Mouse (Mus musculus): ENCODE measurements around the gene Rundc3a. TPM values are rescaled to one million over a fixed set of nuclear protein-coding genes. Genes with fewer than 3 reads are reported as not detected.
"Not testable (repeated sequence)": the region's sequence is repeated elsewhere in the genome, so short reads cannot be mapped to it uniquely, and the experiment has no call there.

Rundc3a gene
- polyA plus RNA-seq, 1 experiment: 53.7 TPM

- Histone ChIP-seq H3K4me3 (ENCODE audit: control insufficient read depth, low read depth, low read length) (no peak overlapping the region), H3K36me3 (ENCODE audit: control insufficient read depth, insufficient read depth, low read length) (no peaks in the 10 kb centered on the region), H3K27me3 (ENCODE audit: control insufficient read depth, insufficient read depth, low read length) (no peaks in the 10 kb centered on the region), H3K27ac (ENCODE audit: control insufficient read depth, insufficient read depth, low read depth, low read length) (no peak overlapping the region), H3K4me1 (ENCODE audit: control insufficient read depth, insufficient read depth, low read length) (no peaks in the 10 kb centered on the region; the same call in 1 of the 2 replicates)
- TF ChIP-seq CTCF (IDR thresholded peaks at IDR 0.05; ENCODE audit: control insufficient read depth, insufficient read depth, insufficient replicate concordance, low read depth, low read length) (no peak), POLR2A (IDR thresholded peaks at IDR 0.05; ENCODE audit: control insufficient read depth, low read depth, low read length) (no peak)
These were observed 34.8 kb upstream of the Rundc3a start for GRCm38 (mm10) chr11:102358365-102358764.

GRCm38 (mm10) chr11:102361776-102362495 lies 31.3 kb upstream of the Rundc3a start:
- H3K27me3 ChIP-seq (ENCODE audit: control insufficient read depth, insufficient read depth, low read length): no peaks in the 10 kb centered on the region
- H3K27ac ChIP-seq (ENCODE audit: control insufficient read depth, insufficient read depth, low read depth, low read length): no peak overlapping the region
- no peaks in the 10 kb centered on the region for H3K36me3 ChIP-seq (ENCODE audit: control insufficient read depth, insufficient read depth, low read length)
- H3K4me1 ChIP-seq (ENCODE audit: control insufficient read depth, insufficient read depth, low read length): no peaks in the 10 kb centered on the region; the same call in 1 of the 2 replicates
- no peak overlapping the region for H3K4me3 ChIP-seq (ENCODE audit: control insufficient read depth, low read depth, low read length)
- TF ChIP-seq CTCF (IDR thresholded peaks at IDR 0.05; ENCODE audit: control insufficient read depth, insufficient read depth, insufficient replicate concordance, low read depth, low read length): no peak
- no peak for TF ChIP-seq POLR2A (IDR thresholded peaks at IDR 0.05; ENCODE audit: control insufficient read depth, low read depth, low read length)

- Histone ChIP-seq H3K27me3 (ENCODE audit: control insufficient read depth, insufficient read depth, low read length) (no peaks in the 10 kb centered on the region), H3K4me3 (ENCODE audit: control insufficient read depth, low read depth, low read length) (no peak overlapping the region), H3K36me3 (ENCODE audit: control insufficient read depth, insufficient read depth, low read length) (no peaks in the 10 kb centered on the region), H3K27ac (ENCODE audit: control insufficient read depth, insufficient read depth, low read depth, low read length) (no peak overlapping the region), H3K4me1 (ENCODE audit: control insufficient read depth, insufficient read depth, low read length) (no peaks in the 10 kb centered on the region)
- TF ChIP-seq POLR2A (IDR thresholded peaks at IDR 0.05; ENCODE audit: control insufficient read depth, low read depth, low read length) (no peak), CTCF (IDR thresholded peaks at IDR 0.05; ENCODE audit: control insufficient read depth, insufficient read depth, insufficient replicate concordance, low read depth, low read length) (no peak)
These were observed 29.6 kb upstream of the Rundc3a start for GRCm38 (mm10) chr11:102363623-102364022.

- H3K27me3 ChIP-seq (ENCODE audit: control insufficient read depth, insufficient read depth, low read length): no peaks in the 10 kb centered on the region
- H3K27ac ChIP-seq (ENCODE audit: control insufficient read depth, insufficient read depth, low read depth, low read length): no peak overlapping the region
- H3K4me3 ChIP-seq (ENCODE audit: control insufficient read depth, low read depth, low read length): no peak overlapping the region
- H3K36me3 ChIP-seq (ENCODE audit: control insufficient read depth, insufficient read depth, low read length): no peaks in the 10 kb centered on the region
- H3K4me1 ChIP-seq (ENCODE audit: control insufficient read depth, insufficient read depth, low read length): no peaks in the 10 kb centered on the region
- TF ChIP-seq CTCF (IDR thresholded peaks at IDR 0.05; ENCODE audit: control insufficient read depth, insufficient read depth, insufficient replicate concordance, low read depth, low read length) (no peak), POLR2A (IDR thresholded peaks at IDR 0.05; ENCODE audit: control insufficient read depth, low read depth, low read length) (no peak)
These were observed 28.4 kb upstream of the Rundc3a start for GRCm38 (mm10) chr11:102364570-102365371.

GRCm38 (mm10) chr11:102365699-102366098 lies 27.5 kb upstream of the Rundc3a start:
- H3K36me3 ChIP-seq (ENCODE audit: control insufficient read depth, insufficient read depth, low read length): no peaks in the 10 kb centered on the region
- H3K4me1 ChIP-seq (ENCODE audit: control insufficient read depth, insufficient read depth, low read length): no peaks in the 10 kb centered on the region
- no peaks in the 10 kb centered on the region for H3K27me3 ChIP-seq (ENCODE audit: control insufficient read depth, insufficient read depth, low read length)
- no peak overlapping the region for H3K4me3 ChIP-seq (ENCODE audit: control insufficient read depth, low read depth, low read length)
- TF ChIP-seq POLR2A (IDR thresholded peaks at IDR 0.05; ENCODE audit: control insufficient read depth, low read depth, low read length): no peak
- TF ChIP-seq CTCF (IDR thresholded peaks at IDR 0.05; ENCODE audit: control insufficient read depth, insufficient read depth, insufficient replicate concordance, low read depth, low read length): no peak
- H3K27ac ChIP-seq (ENCODE audit: control insufficient read depth, insufficient read depth, low read depth, low read length): no peak overlapping the region

- H3K4me1 ChIP-seq (ENCODE audit: control insufficient read depth, insufficient read depth, low read length); H3K27ac ChIP-seq (ENCODE audit: control insufficient read depth, insufficient read depth, low read depth, low read length); H3K36me3 ChIP-seq (ENCODE audit: control insufficient read depth, insufficient read depth, low read length); H3K27me3 ChIP-seq (ENCODE audit: control insufficient read depth, insufficient read depth, low read length); H3K4me3 ChIP-seq (ENCODE audit: control insufficient read depth, low read depth, low read length): not testable (repeated sequence)
These were observed 27.1 kb upstream of the Rundc3a start, which contains the start of gene Slc4a1 for GRCm38 (mm10) chr11:102366103-102366502. TSS of gene Slc4a1 (minus strand) at chr11:102366203.

GRCm38 (mm10) chr11:102367504-102368280 lies 25.5 kb upstream of the Rundc3a start:
- Histone ChIP-seq H3K4me1 (ENCODE audit: control insufficient read depth, insufficient read depth, low read length) (no peaks in the 10 kb centered on the region), H3K27ac (ENCODE audit: control insufficient read depth, insufficient read depth, low read depth, low read length) (no peak overlapping the region), H3K27me3 (ENCODE audit: control insufficient read depth, insufficient read depth, low read length) (no peaks in the 10 kb centered on the region), H3K36me3 (ENCODE audit: control insufficient read depth, insufficient read depth, low read length) (no peaks in the 10 kb centered on the region), H3K4me3 (ENCODE audit: control insufficient read depth, low read depth, low read length) (no peak overlapping the region)
- TF ChIP-seq POLR2A (IDR thresholded peaks at IDR 0.05; ENCODE audit: control insufficient read depth, low read depth, low read length) (no peak), CTCF (IDR thresholded peaks at IDR 0.05; ENCODE audit: control insufficient read depth, insufficient read depth, insufficient replicate concordance, low read depth, low read length) (no peak)
